Mouse (Mus musculus): ENCODE results near the gene Stk35.

DNA sequence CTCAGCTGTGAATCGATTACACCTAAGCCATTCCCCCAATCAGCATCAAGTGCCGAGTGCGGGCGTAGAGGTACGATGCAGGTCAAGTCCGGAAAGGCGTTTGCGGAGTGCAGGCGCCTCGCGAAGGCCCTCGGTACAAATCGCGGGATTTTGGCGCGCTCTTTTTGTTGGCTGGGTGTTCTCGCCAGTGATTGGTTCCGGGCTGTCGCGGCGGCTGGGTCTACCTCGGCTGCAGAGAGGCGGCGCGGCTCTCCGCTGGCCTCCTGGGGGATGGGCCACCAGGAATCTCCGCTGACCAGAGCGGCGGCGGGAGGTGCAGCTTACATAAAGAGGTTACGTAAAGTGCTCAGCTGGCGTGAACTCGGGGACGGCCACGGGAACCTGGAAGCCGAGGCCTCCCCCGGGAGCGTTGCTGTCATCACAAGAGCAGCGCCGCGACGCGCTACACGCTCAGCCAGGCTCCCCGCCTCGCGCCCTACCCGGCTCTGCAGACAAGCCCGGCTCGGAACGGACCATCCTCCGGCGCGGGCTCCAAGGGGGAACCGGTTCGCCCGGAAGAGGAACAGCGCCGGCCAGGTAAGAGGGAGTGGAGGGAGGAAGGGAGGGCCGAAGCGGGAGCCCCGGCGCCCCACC lies at the start of gene Stk35:
- TF ChIP-seq MAX (IDR thresholded peaks at IDR 0.05) (peak; percentile 52), CTCF (IDR thresholded peaks at IDR 0.05; ENCODE audit: control insufficient read depth, insufficient read depth, insufficient read length) (no peak)
